Mouse (Mus musculus) embryonic facial prominence, embryonic 15.5 days (tissue): ENCODE results near the gene Tram2. TPM values are rescaled to one million over a fixed set of nuclear protein-coding genes. Genes with fewer than 3 reads are reported as not detected.
A peak's percentile ranks its signal among the peaks of the same experiment; 100 is the strongest.

Source experiments
- ATAC-seq: fragments of 200-750 bp; cut with Nextera tagmentation; 2 replicates; pipeline ENCODE4 v1.8.0; 2017; ENCODE audit warnings: low read depth, moderate TSS enrichment; ENCODE audit not compliant: insufficient number of reproducible peaks, low FRiP score, low TSS enrichment
- H3K27ac ChIP-seq: fragments of 300-500 bp; sonication (generic); replicated peaks from 2 replicates; pipeline ENCODE4 v1.5.1; 2015; ENCODE audit warnings: mild to moderate bottlenecking, inconsistent platforms
- H3K27me3 ChIP-seq: fragments of 300-500 bp; sonication (generic); 2 replicates; pipeline ENCODE4 v1.6.1; 2015; ENCODE audit warnings: inconsistent platforms
- H3K36me3 ChIP-seq: fragments of 300-500 bp; sonication (generic); 2 replicates; pipeline ENCODE4 v1.6.1; 2015; ENCODE audit warnings: mild to moderate bottlenecking, inconsistent platforms
- H3K4me1 ChIP-seq: fragments of 300-500 bp; sonication (generic); 2 replicates; pipeline ENCODE4 v1.6.1; 2015; ENCODE audit warnings: inconsistent platforms
- H3K4me2 ChIP-seq: fragments of 300-500 bp; sonication (generic); replicated peaks from 2 replicates; pipeline ENCODE4 v1.6.1; 2015; ENCODE audit warnings: mild to moderate bottlenecking, inconsistent platforms
- H3K4me3 ChIP-seq: fragments of 300-500 bp; sonication (generic); replicated peaks from 2 replicates; pipeline ENCODE4 v1.5.1; 2015; ENCODE audit warnings: mild to moderate bottlenecking, inconsistent platforms
- H3K9ac ChIP-seq: fragments of 300-500 bp; sonication (generic); 2 replicates; pipeline ENCODE4 v1.6.1; 2015; ENCODE audit warnings: inconsistent platforms
- H3K9me3 ChIP-seq: fragments of 300-500 bp; sonication (generic); replicated peaks from 2 replicates; pipeline ENCODE4 v1.6.1; 2016; ENCODE audit warnings: inconsistent platforms
- WGBS: fragments of 180-500 bp; shearing (Covaris S2); methylation state at CpG from one replicate; pipeline ENCODE4 v1.1.7; 2015; 5-methylcytosine and 5-hydroxymethylcytosine counted together
- polyA plus RNA-seq: library from polyadenylated mRNA; unstranded; fragments of >200 nt; fragmentation: Nextera tagmentation; extraction: Ambion mirVana; gene quantifications from 2 replicates; pipeline ENCODE4 v1.2.1, GENCODE M21; 2015

Tram2 gene
- polyA plus RNA-seq, 1 experiment from 2014 or later = 11.0 TPM

DNA sequence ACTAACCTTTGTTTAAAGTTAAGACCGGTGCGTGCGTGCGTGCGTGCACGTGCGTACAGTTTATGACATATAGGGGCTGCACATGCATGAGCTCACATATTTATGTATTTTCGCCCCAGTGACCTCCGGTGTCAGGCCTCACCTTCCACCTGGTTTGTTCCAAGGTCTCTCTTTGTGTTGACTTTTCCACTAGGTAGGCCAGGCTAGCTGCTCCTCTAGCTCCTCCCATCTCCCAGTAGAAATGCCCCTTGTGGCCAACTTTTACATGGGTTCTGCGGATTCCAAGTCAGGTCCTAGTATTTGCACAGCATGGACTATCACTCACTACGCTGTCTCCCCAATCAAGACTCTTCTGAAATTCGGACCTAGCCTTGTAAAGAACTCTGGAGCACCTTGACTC is 1.3 kb upstream of the Tram2 start:
- ATAC-seq = no peak
- Histone ChIP-seq H3K4me2 (no peak overlapping the region), H3K9ac (no peak overlapping the region), H3K4me3 (no peak overlapping the region), H3K4me1 (peaks cover 31% of the 10 kb centered on the region), H3K27me3 (no peaks in the 10 kb centered on the region), H3K9me3 (no peaks in the 10 kb centered on the region), H3K36me3 (no peaks in the 10 kb centered on the region), H3K27ac (no peak overlapping the region)
- 94% methylated on average over 12 of the region's 12 CpGs for WGBS

DNA sequence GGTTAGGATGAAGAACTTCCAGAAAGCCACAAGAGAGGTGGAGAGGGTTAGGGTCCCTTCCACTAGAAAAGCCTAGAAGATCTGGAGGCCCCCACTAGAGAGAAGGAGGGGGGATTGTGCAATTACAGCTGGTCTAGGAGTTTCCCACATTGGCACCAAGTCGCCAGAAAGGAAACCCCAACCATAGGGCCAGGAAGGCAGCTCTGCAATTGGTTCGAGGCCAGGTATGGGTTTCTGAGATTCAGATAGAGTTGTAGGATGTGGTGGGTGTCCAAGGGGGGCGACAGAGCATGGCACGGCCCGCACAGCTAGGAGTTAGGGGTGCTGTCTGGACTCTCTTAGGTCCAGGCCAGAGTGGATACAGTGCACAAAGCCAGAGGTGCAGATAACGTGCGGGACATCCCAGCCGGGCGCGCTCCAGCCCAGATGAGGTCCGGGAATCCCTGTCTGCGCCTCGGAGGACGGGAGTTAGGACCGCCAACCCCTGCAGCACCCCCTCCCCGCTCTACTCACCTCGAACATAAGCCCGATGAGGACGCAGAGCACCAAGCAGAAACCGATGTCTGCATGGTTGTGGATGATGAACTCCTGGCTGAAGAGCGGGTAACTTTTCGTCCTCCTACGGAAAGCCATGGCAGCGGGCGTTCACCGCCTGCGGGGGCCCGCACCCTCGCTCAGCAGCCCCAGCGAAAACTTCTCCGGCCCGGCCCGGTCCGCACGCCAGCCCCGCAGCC is 381 bp downstream of the Tram2 start:
- H3K4me1 ChIP-seq = peaks cover 48% of the 10 kb centered on the region
- H3K9ac ChIP-seq = peak overlapping the region; percentile 71
- no peaks in the 10 kb centered on the region for H3K36me3 ChIP-seq
- peak overlapping the region; percentile 84 for H3K27ac ChIP-seq
- WGBS = under 1% methylated on average over 30 of the region's 36 CpGs
- no peaks in the 10 kb centered on the region for H3K9me3 ChIP-seq
- peak overlapping the region; percentile 61 for H3K4me2 ChIP-seq
- no peaks in the 10 kb centered on the region for H3K27me3 ChIP-seq
- peak overlapping the region; percentile 71 for H3K4me3 ChIP-seq
- peak; percentile 63 for ATAC-seq

DNA sequence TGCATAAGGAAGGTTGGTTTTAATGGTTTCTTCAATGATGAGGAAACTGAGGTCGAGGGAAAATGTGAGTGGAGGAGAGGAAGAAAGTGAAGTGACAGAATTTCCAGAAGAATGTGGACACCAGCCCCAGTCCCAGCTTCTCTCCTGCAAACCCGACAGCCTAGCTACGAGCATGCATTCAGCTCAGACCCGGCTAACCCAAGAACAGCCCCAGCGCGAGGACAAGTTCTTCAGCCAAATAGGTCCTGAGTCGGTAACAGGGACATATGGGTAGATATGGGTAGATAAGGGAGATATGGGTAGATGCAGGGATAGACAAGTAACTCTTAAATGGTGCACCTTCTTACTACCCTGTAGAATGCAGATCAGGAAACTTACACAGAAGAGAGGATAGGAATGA is 1.4 kb downstream of the Tram2 start:
- H3K9ac ChIP-seq = no peak overlapping the region
- no peaks in the 10 kb centered on the region for H3K36me3 ChIP-seq
- WGBS = 70% methylated on average over 7 of the region's 7 CpGs
- ATAC-seq = no peak
- peaks cover 55% of the 10 kb centered on the region for H3K4me1 ChIP-seq
- H3K9me3 ChIP-seq = no peaks in the 10 kb centered on the region
- no peaks in the 10 kb centered on the region for H3K27me3 ChIP-seq
- H3K27ac ChIP-seq = peak overlapping the region; percentile 40; the same call in 1 of the 2 replicates
- peak overlapping the region; percentile 71 for H3K4me3 ChIP-seq
- H3K4me2 ChIP-seq = peak overlapping the region; percentile 61

DNA sequence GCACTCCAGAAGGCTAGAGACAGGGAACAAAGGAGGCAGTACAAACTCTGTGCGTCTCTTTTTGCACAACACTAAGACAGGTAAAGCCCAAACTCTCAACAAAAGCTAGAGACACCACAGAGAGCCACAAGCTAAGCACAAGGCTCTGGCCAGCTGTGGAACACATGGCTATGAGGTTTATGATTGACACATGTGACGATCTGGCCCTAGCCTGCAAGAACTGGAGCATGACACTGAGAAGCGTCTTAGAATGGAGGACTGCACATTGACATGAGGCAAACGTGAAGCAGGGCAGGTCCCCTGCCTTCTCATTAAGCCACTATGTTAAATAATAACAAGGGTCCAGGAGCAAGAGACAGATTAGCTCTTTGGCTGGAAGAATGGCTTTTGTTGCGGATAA is 1.8 kb downstream of the Tram2 start:
- Histone ChIP-seq H3K4me2 (peak overlapping the region; percentile 61), H3K27ac (peak overlapping the region; percentile 40; the same call in 1 of the 2 replicates), H3K4me1 (peaks cover 55% of the 10 kb centered on the region), H3K4me3 (peak overlapping the region; percentile 71), H3K9ac (no peak overlapping the region), H3K36me3 (no peaks in the 10 kb centered on the region), H3K27me3 (no peaks in the 10 kb centered on the region), H3K9me3 (no peaks in the 10 kb centered on the region)
- WGBS = 40% methylated on average over 5 of the region's 5 CpGs
- ATAC-seq = no peak

DNA sequence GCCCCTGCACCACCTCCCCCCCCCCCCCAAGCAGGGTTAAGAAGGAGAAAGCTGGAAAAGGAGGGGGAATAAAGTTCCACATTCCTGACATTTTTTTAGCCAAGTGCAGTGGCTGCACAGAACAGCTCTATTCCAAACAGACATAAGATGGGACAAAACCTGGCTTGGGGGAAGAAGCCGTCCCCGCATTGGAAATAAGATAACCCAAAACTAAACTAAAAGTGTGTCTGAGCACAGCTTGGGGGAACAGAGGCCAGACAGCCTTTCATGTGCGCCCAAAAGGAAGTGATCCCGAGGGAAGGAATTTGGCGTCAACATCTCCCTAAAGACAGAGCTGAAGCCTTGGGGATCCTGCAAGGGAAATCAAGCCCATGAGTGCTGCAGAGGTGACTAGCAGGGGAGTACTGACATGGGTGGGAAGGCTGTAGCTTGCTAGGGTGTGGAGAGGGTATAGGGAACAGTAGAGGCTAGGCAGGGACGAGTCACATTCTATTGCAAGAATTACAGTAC is 3.0 kb downstream of the Tram2 start:
- no peak for ATAC-seq
- 0 out of 2 replicates have a peak overlapping the region, but pooled peaks have one; percentile 9 for H3K9ac ChIP-seq

DNA sequence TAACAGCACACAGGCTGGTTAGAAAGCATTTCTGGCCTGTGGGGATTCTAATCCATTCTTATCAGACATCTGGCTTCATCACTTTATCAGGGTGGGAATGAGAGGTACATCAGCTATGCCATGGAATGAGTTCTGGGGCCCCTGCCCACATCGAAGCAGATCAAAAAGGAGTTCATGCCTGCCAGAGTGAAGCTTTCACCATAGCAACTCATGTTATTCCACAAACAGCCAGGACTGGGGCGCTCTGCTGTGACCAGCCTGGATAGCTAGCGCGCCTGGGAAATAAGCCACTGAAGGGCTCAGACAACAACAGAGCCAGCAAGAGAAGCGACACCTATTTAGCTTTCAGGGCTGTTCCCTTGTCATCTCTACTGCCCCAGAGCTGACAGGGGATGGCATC is 4.8 kb downstream of the Tram2 start:
- no peak overlapping the region for H3K9ac ChIP-seq
- H3K36me3 ChIP-seq = no peaks in the 10 kb centered on the region; the same call in 1 of the 2 replicates
- WGBS = 62% methylated on average over 5 of the region's 5 CpGs
- H3K27ac ChIP-seq = no peak overlapping the region
- H3K4me3 ChIP-seq = no peak overlapping the region
- no peaks in the 10 kb centered on the region for H3K9me3 ChIP-seq
- H3K27me3 ChIP-seq = no peaks in the 10 kb centered on the region
- no peak for ATAC-seq
- peaks cover 55% of the 10 kb centered on the region for H3K4me1 ChIP-seq
- no peak overlapping the region for H3K4me2 ChIP-seq

More for the DNA sequence above, 3.0 kb downstream of the Tram2 start:
- Histone ChIP-seq H3K27ac (peak overlapping the region; percentile 78), H3K4me2 (peak overlapping the region; percentile 61), H3K9me3 (no peaks in the 10 kb centered on the region), H3K4me3 (peak overlapping the region; percentile 71), H3K36me3 (no peaks in the 10 kb centered on the region; the same call in 1 of the 2 replicates), H3K4me1 (peaks cover 55% of the 10 kb centered on the region), H3K27me3 (no peaks in the 10 kb centered on the region)
- WGBS = 4% methylated on average over 6 of the region's 6 CpGs

DNA sequence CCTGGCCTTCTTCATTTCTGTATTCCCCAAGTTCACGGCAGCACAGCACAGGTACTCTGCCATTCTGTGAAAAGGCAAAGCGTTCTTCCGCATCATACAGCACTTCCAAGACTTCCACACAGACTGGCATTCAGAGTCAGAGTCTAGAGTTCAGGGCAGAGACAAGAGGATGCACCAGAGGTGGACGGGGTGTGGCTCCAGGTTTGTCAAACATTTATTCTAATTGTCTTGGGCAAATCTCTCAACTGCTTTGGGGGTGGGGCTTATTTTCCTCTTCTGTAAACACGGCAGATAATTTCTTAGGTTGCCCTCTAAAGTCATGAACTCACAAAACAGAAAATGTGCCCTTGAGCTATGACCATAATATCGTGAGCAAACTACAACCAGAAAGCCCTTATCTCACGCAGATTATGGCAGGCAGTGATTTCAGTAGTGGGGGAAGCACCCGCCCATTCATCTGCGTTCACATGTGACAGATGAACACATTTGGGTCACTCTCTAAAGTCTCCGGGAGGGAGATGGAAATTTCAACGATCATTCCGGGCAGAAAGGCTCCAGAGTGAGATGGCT is 6.1 kb downstream of the Tram2 start:
- Histone ChIP-seq H3K4me2 (no peak overlapping the region), H3K27me3 (no peaks in the 10 kb centered on the region), H3K4me3 (no peak overlapping the region), H3K27ac (no peak overlapping the region), H3K36me3 (peaks cover 2% of the 10 kb centered on the region; the same call in 1 of the 2 replicates), H3K9me3 (no peaks in the 10 kb centered on the region), H3K4me1 (peaks cover 48% of the 10 kb centered on the region), H3K9ac (no peak overlapping the region)
- WGBS = 77% methylated on average over 12 of the region's 12 CpGs
- no peak for ATAC-seq

DNA sequence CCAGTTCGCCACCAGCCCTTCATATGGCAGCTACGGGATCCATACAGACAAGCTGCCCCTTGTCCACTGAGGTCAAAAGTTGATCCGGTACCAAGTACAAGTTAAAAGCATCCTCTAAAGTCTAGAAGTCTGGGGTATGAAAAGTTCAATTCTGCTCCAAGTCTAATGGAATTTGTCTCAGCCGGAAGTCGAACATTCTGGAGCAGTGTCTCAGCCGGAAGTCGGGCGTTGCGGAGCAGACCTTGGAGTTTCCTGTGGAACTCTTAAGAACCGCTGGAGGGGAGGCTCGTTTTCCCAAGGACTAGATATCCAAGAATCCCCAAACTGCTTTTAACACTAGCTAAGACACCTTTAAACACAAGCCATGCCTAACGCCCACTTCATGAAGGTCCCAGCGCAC is 8.4 kb downstream of the Tram2 start:
- peaks cover 27% of the 10 kb centered on the region for H3K4me1 ChIP-seq
- H3K36me3 ChIP-seq = peaks cover 10% of the 10 kb centered on the region
- no peak overlapping the region for H3K4me3 ChIP-seq
- H3K9me3 ChIP-seq = no peaks in the 10 kb centered on the region
- 66% methylated on average over 13 of the region's 13 CpGs for WGBS
- H3K27me3 ChIP-seq = no peaks in the 10 kb centered on the region
- ATAC-seq = no peak
- H3K9ac ChIP-seq = no peak overlapping the region
- no peak overlapping the region for H3K4me2 ChIP-seq
- H3K27ac ChIP-seq = 0 out of 2 replicates have a peak overlapping the region, but pooled peaks have one; percentile 11

DNA sequence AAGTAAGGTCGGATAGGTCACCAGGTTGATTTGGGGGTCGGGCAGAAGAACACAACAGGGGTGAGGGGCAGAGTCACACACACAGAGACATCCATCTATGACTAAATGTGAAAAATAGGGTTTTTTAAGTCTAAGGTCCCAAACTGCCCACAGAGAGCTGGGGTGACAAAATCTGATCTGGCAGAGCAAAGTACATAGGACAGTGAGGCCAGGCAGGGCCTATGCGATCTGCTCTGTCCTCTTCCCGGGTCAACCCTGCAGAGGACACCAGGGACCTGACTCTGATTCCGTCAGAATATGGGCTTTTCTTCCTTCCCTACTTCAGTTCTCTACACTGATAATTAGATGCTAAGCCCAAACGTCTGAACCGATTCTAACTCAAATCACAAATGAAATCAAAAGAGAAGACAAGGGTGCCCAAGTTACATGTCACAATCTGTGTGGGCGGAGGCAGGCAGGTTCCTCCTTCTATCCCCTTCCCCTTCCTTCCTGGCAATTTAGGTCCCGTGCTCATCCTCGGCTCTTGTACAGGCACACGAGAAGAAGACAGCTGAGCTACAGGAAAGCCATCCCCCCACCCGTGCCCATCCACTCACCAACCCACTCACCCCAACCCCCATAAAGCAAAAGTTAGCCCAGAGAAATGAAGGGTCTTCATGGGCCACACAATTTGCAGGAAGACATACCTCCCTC is 9.1 kb downstream of the Tram2 start:
- H3K4me3 ChIP-seq = no peak overlapping the region

DNA sequence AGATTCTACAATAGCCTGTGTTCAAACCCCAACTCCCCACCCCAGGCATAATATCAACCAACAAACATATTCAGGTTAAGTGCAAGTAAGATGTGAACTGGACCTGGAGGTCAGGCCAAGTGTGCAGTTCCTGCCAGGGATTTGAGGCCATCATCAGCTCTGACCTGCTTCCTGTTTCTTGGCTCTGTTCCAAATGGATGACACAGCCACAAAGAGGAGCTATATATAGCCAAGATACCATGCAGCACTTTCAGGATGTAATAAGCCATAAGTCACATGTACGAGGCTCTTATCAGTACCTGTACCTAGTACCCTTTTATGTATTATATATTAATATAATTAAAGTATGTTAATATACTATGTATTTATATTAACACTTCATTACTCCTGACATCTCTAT is 10.5 kb downstream of the Tram2 start:
- no peak overlapping the region for H3K27ac ChIP-seq
- H3K4me1 ChIP-seq = peaks cover 5% of the 10 kb centered on the region; the same call in 1 of the 2 replicates
- H3K4me3 ChIP-seq = no peak overlapping the region
- no peak for ATAC-seq
- 64% methylated on average over 1 of the region's 1 CpGs for WGBS
- H3K27me3 ChIP-seq = no peaks in the 10 kb centered on the region
- no peaks in the 10 kb centered on the region for H3K9me3 ChIP-seq
- H3K4me2 ChIP-seq = no peak overlapping the region
- H3K9ac ChIP-seq = no peak overlapping the region
- peaks cover 17% of the 10 kb centered on the region for H3K36me3 ChIP-seq

More for the DNA sequence above, 9.1 kb downstream of the Tram2 start:
- Histone ChIP-seq H3K9me3 (no peaks in the 10 kb centered on the region), H3K4me1 (peaks cover 20% of the 10 kb centered on the region), H3K4me2 (no peak overlapping the region), H3K27ac (no peak overlapping the region), H3K9ac (no peak overlapping the region), H3K36me3 (peaks cover 10% of the 10 kb centered on the region), H3K27me3 (no peaks in the 10 kb centered on the region)
- WGBS = 75% methylated on average over 12 of the region's 12 CpGs
- no peak for ATAC-seq

DNA sequence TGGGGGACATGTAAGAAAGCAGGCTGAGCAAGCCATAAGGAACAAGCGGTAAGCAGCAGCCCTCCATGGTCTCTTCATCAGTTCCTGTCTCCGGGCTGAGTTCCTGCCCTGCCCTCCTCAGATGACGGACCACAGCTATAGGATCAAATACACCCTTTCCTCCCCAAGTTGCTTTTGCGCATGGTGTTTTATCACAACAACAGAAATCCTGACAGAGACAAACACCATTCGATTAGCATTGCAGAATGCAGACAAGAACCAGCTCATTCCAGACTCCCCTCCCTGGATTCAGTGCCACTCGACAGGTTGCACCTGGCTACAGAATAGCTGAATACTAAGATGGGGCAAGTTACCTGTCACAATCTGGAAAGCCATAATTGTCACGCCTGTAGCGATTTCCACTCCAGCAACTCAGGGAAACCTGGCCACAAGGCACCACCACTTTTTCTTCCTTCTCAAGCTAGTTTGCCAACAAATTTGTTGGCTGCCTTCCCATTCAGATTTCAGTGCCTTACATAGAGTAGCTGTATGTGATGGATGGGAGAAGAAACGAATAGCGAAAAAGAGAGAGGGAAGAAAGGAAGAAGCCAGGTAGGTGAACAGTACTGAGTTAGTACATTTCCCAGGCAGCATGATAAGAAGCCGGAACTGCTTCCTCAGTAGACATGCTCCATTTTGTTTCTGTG is 11.3 kb downstream of the Tram2 start:
- H3K27ac ChIP-seq = no peak overlapping the region
- WGBS = 82% methylated on average over 11 of the region's 11 CpGs
- no peak overlapping the region for H3K4me3 ChIP-seq
- no peak overlapping the region for H3K9ac ChIP-seq
- H3K27me3 ChIP-seq = no peaks in the 10 kb centered on the region
- H3K36me3 ChIP-seq = peaks cover 17% of the 10 kb centered on the region
- H3K4me2 ChIP-seq = no peak overlapping the region
- H3K9me3 ChIP-seq = no peaks in the 10 kb centered on the region
- no peak for ATAC-seq
- H3K4me1 ChIP-seq = 0 out of 2 replicates have a peak, but pooled peaks cover 3% of the 10 kb centered on the region
